Comparison of ENCODE assay signal across 16 mouse cellular contexts in genomic region chr17:31897186-31897793, GRCm38 (mm10). TPM values are rescaled to one million over a fixed set of nuclear protein-coding genes. Genes with fewer than 3 reads are reported as not detected.
DNase-seq lines count a peak whose midpoint lies in the region; ATAC-seq lines count a peak whose summit lies in the region.
"Had no signal": no experiment of that assay in that cellular context is flagged by ENCODE, and none has a peak within 500 bp of the region (broad histone marks: within the 10 kb centered on the region; RNA-seq: fewer than 3 reads in every experiment).

No protein-coding gene starts in this region.

- no peak overlapping the region for H3K4me3 ChIP-seq in heart, embryonic 16.5 days (ENCODE audit: low read length)
- no peak overlapping the region for H3K4me3 ChIP-seq in heart, embryonic 11.5 days (ENCODE audit: low read depth, low read length)
- H3K4me3 ChIP-seq in forebrain, embryonic 15.5 days, result no peak overlapping the region
- no peak overlapping the region for H3K4me3 ChIP-seq in liver, embryonic 12.5 days
- H3K4me3 ChIP-seq in midbrain, embryonic 15.5 days, result no peak overlapping the region
- H3K4me3 ChIP-seq: limb, embryonic 12.5 days; megakaryocyte, embryonic 14.5 days; neural tube, embryonic 13.5 days had no signal

- H3K4me2 ChIP-seq in heart, embryonic 16.5 days (ENCODE audit: low read depth, low read length), result no peak overlapping the region
- no peak overlapping the region for H3K4me2 ChIP-seq in heart, embryonic 11.5 days
- H3K4me2 ChIP-seq in forebrain, embryonic 15.5 days (replicated peaks), result no peak overlapping the region
- no peak overlapping the region for H3K4me2 ChIP-seq in liver, embryonic 12.5 days
- no peak overlapping the region for H3K4me2 ChIP-seq in midbrain, embryonic 15.5 days
- H3K4me2 ChIP-seq: limb, embryonic 12.5 days; neural tube, embryonic 13.5 days had no signal

- H3K9me3 ChIP-seq in heart, embryonic 16.5 days (replicated peaks; ENCODE audit: control insufficient read depth, low read length), result no peaks in the 10 kb centered on the region
- H3K9me3 ChIP-seq in heart, embryonic 11.5 days (replicated peaks; ENCODE audit: control insufficient read depth, low read length), result no peaks in the 10 kb centered on the region
- H3K9me3 ChIP-seq in forebrain, embryonic 15.5 days, result no peaks in the 10 kb centered on the region
- no peaks in the 10 kb centered on the region for H3K9me3 ChIP-seq in liver, embryonic 12.5 days (replicated peaks)
- no peaks in the 10 kb centered on the region for H3K9me3 ChIP-seq in midbrain, embryonic 15.5 days
- H3K9me3 ChIP-seq: limb, embryonic 12.5 days; megakaryocyte, embryonic 14.5 days; neural tube, embryonic 13.5 days had no signal

- ATAC-seq in heart, embryonic 16.5 days (replicated peaks; ENCODE audit: extremely low read depth, insufficient read depth, low FRiP score), result no peak
- ATAC-seq in heart, embryonic 11.5 days (replicated peaks; ENCODE audit: insufficient number of reproducible peaks, low FRiP score, low TSS enrichment), result no peak
- no peak for ATAC-seq in forebrain, embryonic 15.5 days (replicated peaks)
- no peak for ATAC-seq in liver, embryonic 12.5 days
- ATAC-seq in midbrain, embryonic 15.5 days (replicated peaks), result no peak
- ATAC-seq: intestine, embryonic 16.5 days had no signal

- DNase-seq in 3134 (ENCODE audit: extremely low read depth, insufficient read length, low spot score), result peak; percentile 69
- peak; percentile 60 for DNase-seq in fibroblast of lung, adult 2 months (ENCODE audit: low read depth)
- DNase-seq in lung, postnatal 10 days, result peak; percentile 77
- DNase-seq: cerebellum, postnatal 14 days; heart, postnatal 14 days; layer of hippocampus, adult 9-11 months; thymus, adult 18-20 months had no signal

- 0 out of 2 replicates have a peak overlapping the region, but pooled peaks have one; percentile 12 for H3K27ac ChIP-seq in heart, embryonic 16.5 days (ENCODE audit: low read length)
- H3K27ac ChIP-seq in heart, embryonic 11.5 days (ENCODE audit: low read depth, low read length), result no peak overlapping the region
- H3K27ac ChIP-seq in forebrain, embryonic 15.5 days (replicated peaks), result no peak overlapping the region
- no peak overlapping the region for H3K27ac ChIP-seq in liver, embryonic 12.5 days
- no peak overlapping the region for H3K27ac ChIP-seq in midbrain, embryonic 15.5 days
- H3K27ac ChIP-seq: limb, embryonic 12.5 days; neural tube, embryonic 13.5 days had no signal

- WGBS in heart, embryonic 16.5 days, result 77% methylated on average over 4 of the region's 4 CpGs
- 79% methylated on average over 4 of the region's 4 CpGs for WGBS in heart, embryonic 11.5 days (ENCODE audit: insufficient replicate concordance)
- WGBS in forebrain, embryonic 15.5 days, result 88% methylated on average over 4 of the region's 4 CpGs
- 65% methylated on average over 4 of the region's 4 CpGs for WGBS in liver, embryonic 12.5 days (ENCODE audit: insufficient replicate concordance)
- WGBS in midbrain, embryonic 15.5 days, result 88% methylated on average over 4 of the region's 4 CpGs

- peaks cover 32% of the 10 kb centered on the region for H3K4me1 ChIP-seq in heart, embryonic 16.5 days (ENCODE audit: control insufficient read depth, insufficient read depth, low read length)
- H3K4me1 ChIP-seq in heart, embryonic 11.5 days (ENCODE audit: control insufficient read depth, insufficient read depth, low read length), result peaks cover 33% of the 10 kb centered on the region
- H3K4me1 ChIP-seq in forebrain, embryonic 15.5 days, result 0 out of 2 replicates have a peak, but pooled peaks cover 5% of the 10 kb centered on the region
- H3K4me1 ChIP-seq in liver, embryonic 12.5 days, result peaks cover 49% of the 10 kb centered on the region
- H3K4me1 ChIP-seq in midbrain, embryonic 15.5 days, result 0 out of 2 replicates have a peak, but pooled peaks cover 4% of the 10 kb centered on the region

- H3K9ac ChIP-seq in heart, embryonic 16.5 days (ENCODE audit: low read length), result no peak overlapping the region
- H3K9ac ChIP-seq in heart, embryonic 11.5 days (ENCODE audit: low read depth, low read length), result no peak overlapping the region
- H3K9ac ChIP-seq in forebrain, embryonic 15.5 days (replicated peaks), result no peak overlapping the region
- H3K9ac ChIP-seq in liver, embryonic 12.5 days, result no peak overlapping the region
- H3K9ac ChIP-seq in midbrain, embryonic 15.5 days, result no peak overlapping the region
- H3K9ac ChIP-seq: limb, embryonic 12.5 days; neural tube, embryonic 13.5 days had no signal

- H3K36me3 ChIP-seq in heart, embryonic 16.5 days (ENCODE audit: control insufficient read depth, insufficient read depth), result no peaks in the 10 kb centered on the region
- no peaks in the 10 kb centered on the region for H3K36me3 ChIP-seq in heart, embryonic 11.5 days (ENCODE audit: control insufficient read depth, insufficient read depth, low read length)
- H3K36me3 ChIP-seq in forebrain, embryonic 15.5 days, result no peaks in the 10 kb centered on the region
- no peaks in the 10 kb centered on the region for H3K36me3 ChIP-seq in liver, embryonic 12.5 days
- H3K36me3 ChIP-seq in midbrain, embryonic 15.5 days (replicated peaks), result no peaks in the 10 kb centered on the region
- H3K36me3 ChIP-seq: limb, embryonic 12.5 days; neural tube, embryonic 13.5 days had no signal

- no peaks in the 10 kb centered on the region for H3K27me3 ChIP-seq in heart, embryonic 16.5 days (ENCODE audit: control insufficient read depth, insufficient read depth, low read length)
- H3K27me3 ChIP-seq in heart, embryonic 11.5 days (ENCODE audit: control insufficient read depth, insufficient read depth, low read length), result no peaks in the 10 kb centered on the region
- H3K27me3 ChIP-seq in forebrain, embryonic 15.5 days, result no peaks in the 10 kb centered on the region
- no peaks in the 10 kb centered on the region for H3K27me3 ChIP-seq in liver, embryonic 12.5 days (replicated peaks)
- no peaks in the 10 kb centered on the region for H3K27me3 ChIP-seq in midbrain, embryonic 15.5 days (replicated peaks)
- H3K27me3 ChIP-seq: limb, embryonic 12.5 days; neural tube, embryonic 13.5 days had no signal

RNA-seq across cellular contexts. Expression of gene Sik1, which starts 41.7 kb away (rescaled TPM):
- 13.0 and 18.6 TPM in 2 replicates for polyA plus RNA-seq in heart, embryonic 16.5 days (2015; fragmentation: Nextera tagmentation; extraction: Ambion mirVana)
- polyA plus RNA-seq in heart, embryonic 11.5 days (2014; fragmentation: Nextera tagmentation; extraction: Ambion mirVana), result 21.7 and 24.3 TPM in 2 replicates
- polyA plus RNA-seq in forebrain, embryonic 15.5 days (2015; fragmentation: Nextera tagmentation; extraction: Ambion mirVana), result 17.3 and 24.5 TPM in 2 replicates
- 5.9 and 7.0 TPM in 2 replicates for polyA plus RNA-seq in liver, embryonic 12.5 days (2016; fragmentation: Nextera tagmentation; extraction: Ambion mirVana)
- 22.9 and 25.5 TPM in 2 replicates for polyA plus RNA-seq in midbrain, embryonic 15.5 days (2015; fragmentation: Nextera tagmentation; extraction: Ambion mirVana)
